Mouse (Mus musculus): ENCODE data around the gene Bhlha15.

The Bhlha15 gene

DNA sequence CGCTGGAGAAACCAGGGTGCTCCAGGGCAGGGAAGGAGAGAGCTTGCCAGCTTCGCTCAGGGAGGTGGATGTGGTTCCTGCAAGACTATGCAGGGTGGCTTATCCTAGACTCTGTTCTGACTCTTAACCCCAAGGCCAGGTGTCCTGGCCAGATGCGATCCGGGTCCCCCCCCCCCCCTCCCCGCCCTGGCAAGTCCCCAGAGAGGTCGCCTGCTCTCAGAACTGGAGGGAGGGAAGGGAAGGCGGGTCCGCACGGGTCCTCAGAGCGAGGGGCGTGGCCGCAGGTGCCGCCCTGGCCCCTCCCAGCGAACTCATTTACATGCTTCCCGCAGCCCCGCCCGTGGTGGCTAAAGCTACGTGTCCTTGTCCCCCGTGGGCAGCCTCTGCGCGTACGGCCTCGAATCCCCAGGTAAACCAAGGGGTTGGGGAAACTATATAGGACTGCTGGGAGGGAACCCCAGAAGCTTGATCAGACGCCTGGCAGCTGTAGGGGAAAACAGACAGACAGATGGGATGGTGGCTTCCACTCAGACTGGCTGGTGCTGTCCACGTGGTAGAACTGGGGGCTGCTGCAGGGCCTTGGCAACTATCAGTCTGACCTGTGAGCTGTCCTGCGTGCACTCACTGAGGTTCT, at the start of gene Bhlha15:
Gene Bhlha15, plus strand, starts transcription at position 337 of the 634 bp plus-strand sequence.
- no peak for DNase-seq (ENCODE audit: low read depth, low spot score)

DNA sequence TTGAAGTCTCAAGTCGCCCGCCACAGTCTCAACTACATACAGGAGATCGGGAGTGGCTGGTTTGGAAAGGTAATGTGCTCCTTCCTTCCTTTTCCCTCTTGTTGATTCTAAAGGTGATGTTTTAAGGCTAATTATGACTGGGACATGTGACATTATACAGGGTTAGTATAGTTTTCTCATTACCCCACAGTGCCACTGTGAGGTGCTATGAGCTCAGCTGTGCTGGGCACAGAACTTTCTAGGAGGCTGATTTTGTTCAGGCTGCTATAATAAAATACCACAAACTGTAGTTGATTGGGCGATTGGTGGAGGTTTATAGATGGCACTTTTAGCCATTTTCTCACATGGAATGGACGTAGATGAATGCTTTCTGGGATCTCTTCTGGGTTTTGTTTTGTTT, 46.6 kb upstream of the Bhlha15 start:
- no peak for DNase-seq (ENCODE audit: low read depth, low spot score)

GRCm38 (mm10) chr5:144146898-144147297, 43.2 kb upstream of the Bhlha15 start:
- DNase-seq (ENCODE audit: low read depth, low spot score): peak; percentile 20

DNA sequence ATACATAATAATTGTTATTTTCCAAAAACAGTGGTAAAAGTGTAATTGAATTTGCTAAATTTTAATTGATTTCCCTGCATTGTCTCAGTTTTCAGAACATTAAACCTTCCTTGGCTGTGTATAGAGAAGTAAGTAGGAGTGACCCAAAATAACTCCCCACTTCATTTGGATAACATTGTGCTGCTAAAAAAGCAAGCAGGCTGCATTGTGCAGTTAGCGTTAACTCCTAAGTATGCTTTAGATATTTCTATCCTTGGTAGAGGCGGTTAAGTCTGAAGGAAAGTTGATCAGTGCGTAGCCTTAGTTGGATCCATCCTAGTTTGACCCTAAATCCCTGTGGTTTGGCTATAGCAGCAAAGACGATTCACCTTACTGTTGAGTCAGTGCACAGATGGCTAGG, 40.6 kb upstream of the Bhlha15 start:
- no peak for DNase-seq (ENCODE audit: low read depth, low spot score)

GRCm38 (mm10) chr5:144151270-144151669, 38.8 kb upstream of the Bhlha15 start:
- peak; percentile 68 for DNase-seq (ENCODE audit: low read depth, low spot score)

- peak; percentile 86 for DNase-seq (ENCODE audit: low read depth, low spot score)
Measured at GRCm38 (mm10) chr5:144154528-144154927, 35.6 kb upstream of the Bhlha15 start.

- peak; percentile 66 for DNase-seq (ENCODE audit: low read depth, low spot score)
Measured at GRCm38 (mm10) chr5:144158604-144159003, 31.5 kb upstream of the Bhlha15 start.

DNA sequence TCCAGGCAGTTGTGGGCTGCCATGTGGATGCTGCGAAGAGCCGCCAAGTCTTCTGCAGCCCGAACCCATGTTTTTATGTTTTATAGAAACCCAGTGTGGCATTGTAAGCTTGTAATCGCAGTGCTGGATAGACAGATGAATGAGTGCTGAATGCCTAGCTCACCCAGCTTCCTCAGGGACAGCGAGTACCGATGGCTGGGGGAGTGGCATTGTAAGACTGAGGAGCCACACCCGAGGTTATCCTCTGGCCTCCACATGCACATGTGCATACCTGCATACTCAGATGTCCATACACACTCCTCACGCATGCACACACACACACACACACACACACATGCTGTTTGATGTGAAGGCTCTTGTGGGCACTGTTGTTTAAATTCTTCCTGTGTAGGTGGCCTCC, 30.9 kb upstream of the Bhlha15 start:
- DNase-seq (ENCODE audit: low read depth, low spot score): no peak

DNA sequence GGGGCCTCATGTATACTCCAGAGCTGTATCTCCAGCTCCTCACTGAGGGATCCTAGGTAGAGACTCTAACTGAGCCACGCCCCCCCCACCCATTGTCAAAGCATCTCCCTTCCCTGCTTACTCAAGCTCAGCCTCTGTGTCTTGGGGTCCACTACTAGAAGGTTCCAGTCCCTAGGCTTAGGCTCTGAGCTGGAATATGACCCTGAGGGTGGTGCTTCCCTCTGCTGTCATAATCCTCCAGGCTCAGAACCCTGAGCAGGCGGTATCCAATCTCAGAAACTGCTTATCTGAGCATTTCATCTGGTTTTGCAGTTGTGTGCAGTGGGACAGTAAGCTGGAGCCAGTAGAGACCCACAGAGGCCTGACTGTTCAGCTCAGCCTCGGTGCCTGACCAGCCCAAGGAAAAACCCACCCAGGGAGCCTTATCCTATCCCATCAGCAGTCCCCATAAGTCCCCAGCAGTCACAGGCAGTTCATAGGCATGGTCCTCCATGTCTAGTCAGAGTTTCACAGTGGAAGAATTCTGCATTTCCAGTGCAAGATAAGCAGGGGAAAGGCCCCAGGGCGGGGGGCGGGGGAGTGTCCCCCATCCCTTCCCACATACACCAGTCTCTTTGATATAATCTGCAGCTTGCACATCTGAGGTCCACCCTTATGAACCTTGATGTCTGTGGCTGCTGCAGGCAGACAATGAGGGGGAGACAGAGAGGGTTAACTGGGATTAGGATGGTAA, 27.8 kb upstream of the Bhlha15 start:
- DNase-seq (ENCODE audit: low read depth, low spot score): no peak

DNA sequence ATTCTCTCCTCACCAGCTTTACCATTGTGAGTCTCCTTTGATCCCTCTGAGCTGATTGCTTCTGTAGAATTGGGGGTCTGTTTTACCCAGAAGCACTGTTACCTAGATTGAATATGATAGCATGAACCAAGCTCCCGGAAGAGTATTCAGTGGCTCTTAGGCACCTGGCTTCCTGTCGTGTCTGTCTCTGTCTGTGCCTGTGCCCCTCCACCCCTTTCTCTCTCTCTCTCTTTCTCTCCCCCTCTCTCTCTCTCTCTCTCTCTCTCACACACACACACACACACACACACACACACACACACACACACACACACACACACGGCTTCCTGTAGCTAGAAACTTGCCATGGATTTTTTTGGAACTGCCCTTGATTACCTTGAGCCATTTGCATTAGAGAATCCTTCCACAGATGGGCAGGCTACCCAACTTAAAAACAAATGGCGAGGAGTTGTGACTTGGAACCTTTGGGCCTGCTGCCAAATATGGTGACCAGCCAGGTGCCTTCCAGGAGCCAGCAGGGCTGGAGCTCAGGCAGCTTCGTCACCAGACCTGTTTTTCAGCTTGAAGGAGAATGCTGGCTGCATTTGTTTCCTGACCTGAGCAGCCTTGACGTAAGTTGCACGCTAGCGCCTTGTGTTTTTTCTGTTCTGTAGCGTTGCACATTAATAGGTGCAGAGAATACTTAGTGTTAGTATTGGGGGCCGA, 27.1 kb upstream of the Bhlha15 start:
- DNase-seq (ENCODE audit: low read depth, low spot score): no peak

- DNase-seq (ENCODE audit: low read depth, low spot score): no peak
Measured at GRCm38 (mm10) chr5:144165756-144166155, 24.3 kb upstream of the Bhlha15 start.

- DNase-seq (ENCODE audit: low read depth, low spot score): no peak
Measured at GRCm38 (mm10) chr5:144169275-144169975, 20.7 kb upstream of the Bhlha15 start.

DNA sequence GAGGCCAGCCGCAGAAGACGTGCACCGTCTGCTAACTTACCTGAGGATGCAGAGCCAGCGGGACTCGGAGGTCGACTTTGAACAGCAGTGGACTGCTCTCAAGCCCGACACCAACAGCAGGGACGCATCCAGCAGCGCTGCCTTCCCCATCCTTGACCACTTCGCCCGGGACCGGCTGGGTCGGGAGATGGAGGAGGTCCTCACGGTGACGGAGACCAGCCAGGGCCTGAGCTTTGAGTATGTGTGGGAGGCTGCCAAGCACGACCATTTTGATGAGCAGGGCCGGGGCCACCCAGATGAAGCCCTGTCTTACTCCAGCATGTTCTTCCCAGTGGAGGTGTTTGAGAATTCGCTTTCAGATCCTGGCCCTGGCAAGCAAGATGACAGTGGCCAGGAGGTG, 16.4 kb upstream of the Bhlha15 start:
- DNase-seq (ENCODE audit: low read depth, low spot score): no peak

GRCm38 (mm10) chr5:144178216-144178615, 11.9 kb upstream of the Bhlha15 start:
- no peak for DNase-seq (ENCODE audit: low read depth, low spot score)

GRCm38 (mm10) chr5:144181249-144181648, 8.8 kb upstream of the Bhlha15 start:
- DNase-seq (ENCODE audit: low read depth, low spot score): no peak

DNA sequence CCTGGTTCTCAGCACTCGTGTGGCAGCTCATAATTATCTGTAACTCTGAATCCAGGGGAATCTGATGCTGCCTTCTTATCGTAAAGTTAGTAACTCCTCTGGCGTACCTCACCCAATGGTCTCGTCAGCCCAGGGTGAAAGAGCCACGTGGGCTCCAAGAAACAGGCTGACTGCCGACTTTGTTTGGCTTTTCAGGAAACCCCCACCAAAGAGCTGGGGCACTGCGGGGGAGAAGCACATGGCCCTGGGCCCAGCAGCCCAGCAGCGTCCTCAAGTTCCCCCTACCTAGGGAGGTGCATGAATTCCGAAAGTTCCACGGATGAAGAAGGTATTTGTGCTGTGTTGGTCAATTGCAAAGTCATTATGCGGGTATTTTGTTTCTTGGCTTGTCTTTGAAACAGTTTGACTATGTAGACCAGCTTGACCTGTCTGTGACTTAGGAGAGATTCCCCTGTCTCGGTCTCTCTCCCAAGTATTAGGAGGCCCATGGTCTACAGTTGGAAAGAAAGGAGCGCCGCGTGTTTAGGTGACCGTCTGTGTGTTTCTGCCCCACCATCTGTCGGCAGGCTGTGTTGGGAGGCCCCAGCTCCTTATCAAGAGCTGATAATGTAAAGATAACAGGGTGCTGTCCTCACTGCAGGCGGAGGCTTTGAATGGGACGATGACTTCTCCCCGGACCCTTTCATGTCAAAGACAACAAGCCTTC, 7.4 kb upstream of the Bhlha15 start:
- no peak for DNase-seq (ENCODE audit: low read depth, low spot score)

GRCm38 (mm10) chr5:144183248-144183559, 6.9 kb upstream of the Bhlha15 start:
- DNase-seq (ENCODE audit: low read depth, low spot score): no peak

- peak; percentile 53 for DNase-seq (ENCODE audit: low read depth, low spot score)
Measured at GRCm38 (mm10) chr5:144183647-144184335, 6.3 kb upstream of the Bhlha15 start.

DNA sequence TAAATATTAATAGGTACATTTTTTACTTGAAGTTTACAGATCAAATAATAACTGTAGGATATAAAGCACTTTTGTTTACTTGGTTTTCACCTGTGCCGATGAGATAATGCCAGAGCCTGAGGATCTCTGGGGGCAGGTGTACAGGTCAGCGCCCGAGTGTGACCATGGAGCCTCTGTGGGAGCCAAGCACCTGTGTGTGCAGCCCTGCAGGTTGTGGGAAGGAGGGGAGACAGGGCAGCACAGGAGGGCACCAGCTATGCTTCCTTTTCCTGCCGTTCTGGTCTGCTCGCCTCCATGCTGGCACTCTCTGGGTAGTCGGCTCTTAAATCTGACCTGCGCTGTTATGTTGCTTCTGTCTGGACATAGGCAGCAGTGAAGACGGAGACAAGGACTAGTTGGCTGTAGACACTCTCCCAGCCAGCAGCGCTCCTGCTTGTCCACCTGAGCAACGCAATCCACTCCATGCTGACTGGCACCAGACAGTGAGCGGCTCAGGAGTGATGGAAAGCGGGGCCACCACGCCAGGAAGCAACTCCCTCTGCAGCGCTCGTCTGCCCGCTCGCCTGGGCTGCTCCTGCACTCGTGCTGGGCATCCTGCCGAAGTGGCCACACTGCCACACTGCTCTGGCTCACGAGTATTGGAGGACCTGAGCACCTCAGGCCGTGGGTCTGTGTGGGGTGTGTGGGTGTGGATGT, 5.6 kb upstream of the Bhlha15 start:
- no peak for DNase-seq (ENCODE audit: low read depth, low spot score)

DNA sequence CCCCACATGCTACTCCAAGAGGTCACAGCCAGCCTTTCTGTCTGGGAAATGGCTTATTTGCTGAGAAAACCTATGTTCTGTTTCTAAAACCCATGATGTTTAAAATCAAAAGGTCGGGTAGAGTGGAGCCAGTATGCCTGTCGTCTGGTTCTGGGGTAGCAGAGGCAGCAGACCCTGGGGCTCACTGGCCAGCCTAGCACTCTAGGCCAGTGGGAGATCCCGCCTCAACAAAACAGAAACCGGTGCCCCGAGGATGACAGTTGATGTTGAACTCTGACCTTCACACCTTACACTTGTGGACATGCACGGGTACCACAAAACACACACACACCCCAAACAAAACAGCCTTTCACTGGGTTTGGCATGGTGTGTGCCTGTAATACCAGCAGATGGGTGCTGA, 1.7 kb upstream of the Bhlha15 start:
- DNase-seq (ENCODE audit: low read depth, low spot score): no peak

All from 3T3-L1 (cell line).